Mouse (Mus musculus) retina, postnatal 1 day (tissue): Measurements from ENCODE around the gene Lin54.
A peak's percentile ranks its signal among the peaks of the same experiment; 100 is the strongest.
"Not testable (repeated sequence)": the region's sequence is repeated elsewhere in the genome, so short reads cannot be mapped to it uniquely, and the experiment has no call there.

Experiments used
- DNase-seq: peaks from one replicate; pipeline ENCODE4 v3.0.0-alpha.2; 2012

Gene Lin54

DNA sequence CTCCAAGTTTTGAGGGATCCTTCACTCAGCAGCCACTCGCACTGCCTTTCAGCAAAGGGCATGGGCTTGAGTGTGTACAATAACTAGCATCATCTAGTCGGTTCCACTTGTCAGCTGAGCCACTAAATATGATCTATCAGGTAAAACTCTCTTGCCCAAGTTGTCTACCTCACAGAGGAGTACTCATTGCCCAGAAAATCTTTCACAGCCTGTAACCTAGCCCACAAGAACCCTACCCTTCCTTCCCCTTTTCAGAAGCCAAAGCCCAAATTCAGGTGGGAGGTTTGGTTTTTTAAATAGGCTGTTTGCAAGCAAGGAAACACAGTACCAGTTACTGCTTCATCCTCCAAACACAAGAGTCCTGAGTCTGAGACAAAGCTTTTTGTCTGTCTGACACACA, 13.3 kb downstream of the Lin54 start:
- no peak for DNase-seq

GRCm38 (mm10) chr5:100483569-100483968, 16.9 kb downstream of the Lin54 start:
- no peak for DNase-seq

GRCm38 (mm10) chr5:100477604-100478003, 22.8 kb downstream of the Lin54 start:
- DNase-seq: no peak

GRCm38 (mm10) chr5:100476328-100476727, 24.1 kb downstream of the Lin54 start:
- no peak for DNase-seq

DNA sequence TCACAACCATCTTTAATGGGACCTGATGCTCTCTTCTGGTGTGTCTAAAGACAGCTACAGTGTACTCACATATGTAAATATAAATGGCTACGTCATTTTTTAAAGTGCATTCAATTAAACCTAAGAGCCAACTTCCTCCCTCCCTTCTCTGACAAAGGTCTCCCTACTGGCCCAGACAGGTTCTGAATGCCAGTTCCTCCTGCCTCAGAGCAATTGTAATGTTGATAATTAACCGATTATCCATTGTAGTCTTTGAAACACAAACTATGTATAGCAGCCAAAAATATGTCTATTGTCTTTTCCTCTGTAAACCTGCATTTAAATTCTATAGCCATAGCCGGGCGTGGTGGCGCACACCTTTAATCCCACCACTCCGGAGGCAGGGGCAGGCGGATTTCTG, 33.1 kb downstream of the Lin54 start:
- no peak for DNase-seq

DNA sequence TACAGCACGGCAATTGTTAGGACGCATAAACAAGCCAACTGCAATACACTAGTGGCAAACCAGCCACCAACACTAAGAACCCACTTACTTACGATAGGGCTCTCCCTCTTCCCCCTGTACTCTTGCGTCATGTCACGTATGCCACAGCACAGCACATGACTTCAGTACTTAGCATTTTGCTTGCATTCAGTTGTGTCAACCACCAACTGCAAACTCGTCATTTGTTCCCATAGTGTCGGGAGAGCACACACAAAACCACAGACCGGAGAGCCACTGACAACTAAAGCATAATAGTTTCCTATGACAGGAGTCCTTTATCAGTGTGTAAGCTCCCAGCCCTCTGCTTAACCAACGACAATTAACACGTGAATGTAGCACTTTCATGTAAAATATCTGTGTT, 33.8 kb downstream of the Lin54 start:
- DNase-seq: no peak

- no peak for DNase-seq
These were observed 38.1 kb downstream of the Lin54 start for GRCm38 (mm10) chr5:100462374-100462773.

DNA sequence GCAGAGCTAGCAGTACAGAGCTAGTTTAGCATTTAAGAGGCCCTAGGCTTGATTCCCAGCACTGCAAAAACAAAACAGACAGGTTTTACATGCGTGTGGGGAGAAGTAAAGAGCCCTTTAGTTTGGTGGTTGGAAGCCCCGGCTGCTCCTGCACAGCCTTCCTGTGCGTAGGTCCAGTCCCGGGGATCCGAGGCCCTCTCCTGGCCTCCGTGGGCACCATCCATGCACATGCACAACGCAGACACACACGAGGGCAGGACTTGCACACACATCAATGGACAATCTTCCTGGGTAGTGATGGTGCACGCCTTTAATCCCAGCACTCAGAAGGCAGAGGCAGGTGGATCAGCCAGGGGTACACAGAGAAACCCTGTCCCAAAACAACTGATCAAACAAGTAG, 38.9 kb downstream of the Lin54 start:
- no peak for DNase-seq

GRCm38 (mm10) chr5:100459468-100459867, 41.0 kb downstream of the Lin54 start:
- DNase-seq: no peak

DNA sequence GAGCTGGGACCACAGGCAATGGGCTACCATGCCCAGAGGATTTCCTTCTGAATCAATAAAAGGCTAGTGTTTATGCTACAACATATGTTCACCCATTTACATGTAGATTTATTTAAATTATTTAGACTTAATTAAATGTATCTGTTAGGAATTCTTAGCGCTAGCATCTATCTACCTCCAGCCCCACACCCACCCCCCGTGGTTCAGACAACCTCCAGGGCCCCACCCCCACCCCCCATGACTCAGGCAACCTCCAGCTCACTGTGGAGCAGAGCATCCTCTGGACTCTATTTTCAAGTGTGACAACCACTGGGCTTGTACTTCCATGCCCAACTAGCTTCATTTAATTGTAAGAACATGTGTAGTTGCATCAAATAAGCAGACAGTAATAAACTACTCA, 48.6 kb downstream of the Lin54 start:
- no peak for DNase-seq

GRCm38 (mm10) chr5:100438796-100439195, 61.6 kb downstream of the Lin54 start:
- DNase-seq: no peak

DNA sequence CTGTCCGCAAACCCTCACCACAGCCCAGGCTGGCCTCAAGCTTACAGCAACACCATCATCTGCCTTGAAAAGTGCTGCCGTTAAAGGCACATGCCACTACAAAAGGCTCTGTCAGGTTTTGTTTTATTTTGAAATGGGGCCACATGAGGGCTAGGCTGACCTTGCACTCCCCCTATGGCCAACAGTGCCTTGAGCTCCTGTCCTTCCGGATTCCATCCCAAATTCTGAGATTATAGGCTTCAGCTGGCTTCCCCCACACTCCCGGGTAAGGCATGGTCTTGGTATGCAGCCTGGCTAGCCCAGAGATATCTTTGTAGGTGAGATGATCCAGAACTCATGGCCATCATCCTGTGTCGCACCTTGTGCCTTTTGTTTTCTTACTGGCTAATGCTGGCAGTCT, 62.5 kb downstream of the Lin54 start:
- no peak for DNase-seq

GRCm38 (mm10) chr5:100437086-100437485, 63.4 kb downstream of the Lin54 start:
- DNase-seq: no peak

DNA sequence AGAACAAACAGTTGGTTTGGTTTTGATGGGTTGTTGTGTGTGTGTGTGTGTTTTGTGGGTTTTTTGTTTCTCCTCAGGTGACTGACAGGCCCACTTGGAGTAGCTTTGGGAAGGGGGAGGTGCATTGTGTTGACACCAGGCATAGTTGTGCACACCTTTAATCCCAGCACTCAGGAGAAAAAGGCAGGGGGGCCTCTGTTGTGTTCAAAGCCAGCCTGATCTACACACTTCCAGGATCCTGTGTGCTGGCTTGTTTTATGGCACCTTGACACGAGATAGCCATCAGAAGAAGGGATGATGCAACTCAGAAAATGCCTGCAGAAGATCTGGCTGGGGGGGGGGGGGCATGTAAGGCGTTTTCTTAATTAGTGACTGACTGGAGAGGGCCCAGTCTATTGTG, 69.5 kb downstream of the Lin54 start:
- no peak for DNase-seq

- no peak for DNase-seq
These were observed 70.4 kb downstream of the Lin54 start for GRCm38 (mm10) chr5:100430076-100430390.

- peak; percentile 99 for DNase-seq
These were observed 70.9 kb downstream of the Lin54 start for GRCm38 (mm10) chr5:100429344-100430075.

DNA sequence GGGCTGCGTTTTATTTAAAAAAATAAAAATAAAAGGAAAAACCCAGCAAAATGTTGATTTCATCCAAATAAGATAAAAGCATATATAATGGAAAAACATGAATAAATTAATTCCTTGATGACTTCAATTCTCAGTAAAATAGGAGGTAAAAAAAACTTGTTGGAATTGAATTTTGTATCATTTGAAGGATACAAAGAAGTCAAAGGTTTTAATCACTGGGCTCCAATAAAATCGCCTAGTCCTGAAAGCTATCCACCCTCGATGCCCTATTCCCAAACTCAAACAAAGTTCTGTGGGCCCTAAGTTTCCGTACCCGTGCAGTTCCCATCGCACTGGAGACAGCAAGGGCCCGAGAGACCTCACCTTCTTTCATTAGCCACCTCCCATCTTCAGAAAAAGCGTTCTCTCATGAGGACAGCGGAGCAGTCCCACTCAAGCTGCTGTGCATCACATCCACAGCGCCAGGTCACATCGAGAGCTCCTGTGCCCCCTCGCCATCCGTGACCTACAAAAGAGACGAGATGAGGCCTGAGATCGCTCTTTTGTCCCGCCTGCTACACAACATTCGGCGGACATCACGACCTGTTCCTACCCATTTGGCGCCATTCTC, 71.6 kb downstream of the Lin54 start:
- no peak for DNase-seq

DNA sequence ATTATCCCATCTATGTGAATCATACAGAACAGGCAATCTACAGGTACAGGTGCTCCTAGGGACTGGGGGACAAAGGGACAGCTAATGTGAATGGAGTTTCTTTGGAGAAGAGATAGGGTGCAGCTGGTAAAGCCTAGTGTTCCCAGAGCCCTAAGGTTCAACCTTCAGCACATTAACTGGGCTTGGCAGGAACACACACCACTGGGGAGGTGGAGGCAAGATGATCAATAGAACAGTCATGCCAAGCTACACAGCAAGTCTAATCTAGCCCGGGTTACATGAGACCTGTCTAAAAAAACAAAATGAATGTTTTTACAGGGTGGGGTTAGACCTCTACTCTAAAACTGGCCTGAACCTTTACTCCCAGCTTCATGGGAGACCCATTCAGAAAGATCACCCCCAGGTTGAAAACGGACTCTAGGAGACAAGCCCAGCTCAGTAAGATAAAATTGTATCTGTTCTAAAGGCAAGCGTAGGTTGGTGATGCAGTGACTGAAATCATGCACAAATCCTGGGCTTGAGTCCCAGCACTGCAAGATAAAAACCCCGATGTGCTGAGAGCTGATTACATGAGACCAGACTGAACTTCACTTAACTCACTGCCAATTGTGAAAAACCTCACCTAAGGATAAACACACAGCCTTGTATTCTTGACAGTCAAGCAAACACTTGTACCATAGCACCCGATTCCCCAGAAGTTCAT, 72.3 kb downstream of the Lin54 start:
- peak; percentile 11 for DNase-seq

GRCm38 (mm10) chr5:100427276-100427675, 73.2 kb downstream of the Lin54 start:
- no peak for DNase-seq

GRCm38 (mm10) chr5:100425823-100426222, 74.6 kb downstream of the Lin54 start:
- DNase-seq: not testable (repeated sequence)

- DNase-seq: no peak
These were observed 76.2 kb downstream of the Lin54 start for GRCm38 (mm10) chr5:100424252-100424651.

GRCm38 (mm10) chr5:100423626-100424025, 76.8 kb downstream of the Lin54 start:
- no peak for DNase-seq

DNA sequence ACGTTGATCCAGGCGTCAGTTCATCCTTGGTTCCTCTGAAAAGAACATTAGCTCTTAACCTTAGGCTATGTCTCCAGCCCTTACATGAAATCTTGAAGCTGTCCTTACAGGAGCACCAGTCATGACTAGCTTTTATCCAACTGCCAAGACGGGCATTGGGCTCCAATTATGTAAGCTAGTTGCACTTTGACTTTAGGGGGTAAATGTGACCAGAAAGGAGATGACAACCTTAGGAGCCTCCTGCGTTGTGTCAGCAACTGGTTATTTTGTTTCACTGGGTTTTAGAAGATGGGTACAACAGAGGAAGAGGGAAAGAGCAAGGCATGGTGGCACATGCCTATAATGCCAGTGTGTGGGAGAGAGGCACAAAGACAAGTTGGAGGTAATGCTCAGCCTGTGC, 81.6 kb downstream of the Lin54 start:
- no peak for DNase-seq

DNA sequence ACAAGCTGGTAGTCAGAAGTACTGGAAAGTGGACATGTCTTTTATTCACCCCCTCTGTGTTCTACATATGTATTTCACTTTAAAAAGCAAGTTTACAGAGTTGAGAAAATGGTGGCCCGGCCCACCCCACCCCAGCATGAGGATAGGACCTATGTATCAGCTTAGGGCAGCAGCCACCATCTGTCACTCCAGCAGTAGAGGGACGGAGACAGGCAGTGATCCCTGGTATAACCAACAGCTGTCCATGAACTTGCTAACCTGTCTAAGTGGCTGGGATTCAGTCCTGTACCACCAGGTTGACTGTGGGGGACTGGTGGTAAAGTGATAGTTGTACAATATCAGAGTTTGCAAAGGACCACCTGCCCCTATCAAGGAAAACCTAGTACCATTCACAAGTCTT, 82.4 kb downstream of the Lin54 start:
- no peak for DNase-seq
